Mouse (Mus musculus) stomach, postnatal 0 days (tissue): Measurements from ENCODE around the gene Arhgap24.

ENCODE experiments used
- CTCF ChIP-seq: IDR thresholded peaks from 2 replicates; pipeline ENCODE4 v1.5.1; 2016; ENCODE audit warnings: antibody characterized with exemption, low read depth, mild to moderate bottlenecking, moderate library complexity
- EP300 ChIP-seq: optimal IDR thresholded peaks from 2 replicates; pipeline ENCODE3; 2016; ENCODE audit warnings: antibody characterized with exemption

DNA sequence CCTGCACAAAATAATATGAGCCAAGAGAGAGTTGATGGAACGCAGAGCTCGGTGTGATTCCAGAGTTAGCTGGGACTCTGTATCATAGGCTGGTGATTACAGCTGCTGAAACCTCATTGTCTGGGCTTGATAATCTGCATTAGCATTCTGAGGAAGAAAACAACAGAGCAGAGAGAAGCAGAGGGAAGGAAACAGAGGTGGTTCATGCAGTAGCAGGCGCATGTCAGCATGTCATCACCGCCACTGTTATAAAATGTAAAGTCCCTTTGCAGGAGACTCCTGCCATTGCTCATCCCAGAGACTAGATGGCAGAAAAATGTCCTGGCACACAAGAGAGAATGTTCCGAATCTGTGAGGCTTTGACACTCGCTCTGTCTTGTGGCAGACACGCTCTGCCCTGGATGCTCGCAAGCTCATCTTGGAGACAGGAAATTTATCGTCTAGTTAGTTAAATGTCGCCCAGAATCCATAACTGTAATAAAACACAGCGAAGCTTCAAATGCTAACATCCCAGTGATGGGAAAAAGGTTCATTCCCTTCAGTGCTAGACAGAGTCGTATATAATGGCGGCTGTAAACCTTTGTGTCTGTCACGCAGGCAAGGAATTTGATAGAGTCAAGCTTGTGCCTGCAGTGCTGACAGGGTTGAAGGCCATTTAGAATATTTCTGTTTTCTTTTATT is 407.4 kb downstream of the Arhgap24 start:
- no peak for TF ChIP-seq CTCF
- no peak for TF ChIP-seq EP300
